Mouse (Mus musculus) hindbrain, embryonic 11.5 days (tissue): ENCODE data around the gene Tmem159. TPM values are rescaled to one million over a fixed set of nuclear protein-coding genes. Genes with fewer than 3 reads are reported as not detected.

Experiments used
- ATAC-seq: fragments of 200-750 bp; cut with Nextera tagmentation; 2 replicates; pipeline ENCODE4 v1.8.0; 2017; ENCODE audit warnings: mild to moderate bottlenecking, moderate TSS enrichment, moderate library complexity; ENCODE audit not compliant: low FRiP score
- DNase-seq: peaks from one replicate; pipeline ENCODE4 v3.0.0-alpha.2; 2015; ENCODE audit warnings: low spot score
- H3K27ac ChIP-seq: fragments of 300-500 bp; sonication (generic); 2 replicates; pipeline ENCODE4 v1.5.1; 2014; ENCODE audit warnings: mild to moderate bottlenecking, low read depth, low read length
- H3K27me3 ChIP-seq: fragments of 300-500 bp; sonication (generic); 2 replicates; pipeline ENCODE4 v1.6.1; 2014; ENCODE audit warnings: mild to moderate bottlenecking, low read length, moderate library complexity, mixed read lengths; ENCODE audit not compliant: control insufficient read depth, insufficient read depth
- H3K36me3 ChIP-seq: fragments of 300-500 bp; sonication (generic); 2 replicates; pipeline ENCODE4 v1.6.1; 2014; ENCODE audit warnings: mild to moderate bottlenecking, low read length, moderate library complexity, mixed read lengths; ENCODE audit not compliant: control insufficient read depth, insufficient read depth
- H3K4me1 ChIP-seq: fragments of 300-500 bp; sonication (generic); replicated peaks from 2 replicates; pipeline ENCODE4 v1.6.1; 2014; ENCODE audit warnings: low read length, mixed read lengths; ENCODE audit not compliant: control insufficient read depth, insufficient read depth
- H3K4me2 ChIP-seq: fragments of 300-500 bp; sonication (generic); replicated peaks from 2 replicates; pipeline ENCODE4 v1.6.1; 2014; ENCODE audit warnings: mild to moderate bottlenecking, low read depth, low read length
- H3K4me3 ChIP-seq: fragments of 300-500 bp; sonication (generic); 2 replicates; pipeline ENCODE4 v1.5.1; 2014; ENCODE audit warnings: low read depth, low read length
- H3K9ac ChIP-seq: fragments of 300-500 bp; sonication (generic); 2 replicates; pipeline ENCODE4 v1.6.1; 2014; ENCODE audit warnings: low read depth, low read length
- H3K9me3 ChIP-seq: fragments of 300-500 bp; sonication (generic); 2 replicates; pipeline ENCODE4 v1.6.1; 2016; ENCODE audit warnings: low read length; ENCODE audit not compliant: control insufficient read depth
- WGBS: fragments of 180-500 bp; shearing (Covaris S2); extraction: QIAGEN DNeasy Blood & Tissue Kit; methylation state at CpG from one replicate; pipeline ENCODE4 v1.1.7; 2014; 5-methylcytosine and 5-hydroxymethylcytosine counted together
- polyA plus RNA-seq: library from polyadenylated mRNA; unstranded; fragments of >200 nt; fragmentation: Nextera tagmentation; extraction: Ambion mirVana; gene quantifications from 2 replicates; pipeline ENCODE4 v1.2.1, GENCODE M21; 2014

The Tmem159 gene
- polyA plus RNA-seq, 1 experiment from 2014 or later, result 22.2 TPM

DNA sequence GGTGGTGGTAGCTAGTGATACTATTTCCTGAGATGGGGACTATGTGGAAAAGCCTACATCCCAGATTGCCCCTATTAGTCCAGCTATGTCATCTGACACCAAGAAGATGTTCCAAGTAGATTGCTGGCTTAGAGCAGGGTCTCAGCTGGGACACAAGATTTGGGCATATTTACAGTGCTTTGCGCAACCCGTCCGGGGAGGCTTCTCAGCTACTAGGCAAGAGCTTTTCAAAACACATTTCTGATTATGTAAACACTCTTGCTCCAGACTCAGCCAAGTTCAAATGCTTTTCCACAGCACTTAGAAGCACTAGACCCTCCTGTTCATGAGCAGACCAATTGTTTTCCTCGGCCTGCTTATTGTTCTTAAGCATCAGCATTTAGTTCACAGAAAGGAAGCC lies 21.6 kb downstream of the Tmem159 start:
- ATAC-seq (no peak), DNase-seq (no peak)
- WGBS, result 90% methylated on average over 4 of the region's 4 CpGs
- Histone ChIP-seq H3K9me3 (no peaks in the 10 kb centered on the region), H3K4me1 (no peaks in the 10 kb centered on the region), H3K27me3 (no peaks in the 10 kb centered on the region), H3K4me2 (no peak overlapping the region), H3K36me3 (no peaks in the 10 kb centered on the region), H3K27ac (no peak overlapping the region), H3K9ac (no peak overlapping the region), H3K4me3 (no peak overlapping the region)

DNA sequence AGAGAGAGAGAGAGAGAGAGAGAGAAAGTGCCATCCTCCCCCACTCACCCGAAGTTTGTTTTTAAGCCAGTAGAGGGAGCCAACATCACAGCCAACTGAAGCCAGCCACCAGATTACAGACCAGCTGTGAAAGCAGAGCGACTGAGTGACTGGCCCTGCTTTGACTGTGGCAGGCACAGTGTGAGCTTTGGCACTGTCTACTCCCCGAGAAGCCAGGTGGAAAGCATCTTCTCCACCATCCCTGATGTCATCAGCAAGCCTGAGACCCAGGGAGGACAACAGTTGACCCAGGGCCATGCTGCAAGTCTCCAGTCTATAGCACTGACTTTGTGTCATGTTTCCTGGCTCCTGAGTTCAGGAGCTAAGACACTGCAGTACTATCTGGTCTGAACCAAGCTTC lies 22.7 kb downstream of the Tmem159 start:
- no peak overlapping the region for H3K27ac ChIP-seq
- WGBS, result 8% methylated on average over 3 of the region's 3 CpGs
- H3K9ac ChIP-seq, result no peak overlapping the region
- ATAC-seq, result peak; percentile 79
- DNase-seq, result peak; percentile 83
- no peaks in the 10 kb centered on the region for H3K4me1 ChIP-seq
- no peak overlapping the region for H3K4me3 ChIP-seq
- H3K27me3 ChIP-seq, result no peaks in the 10 kb centered on the region
- H3K9me3 ChIP-seq, result no peaks in the 10 kb centered on the region
- no peak overlapping the region for H3K4me2 ChIP-seq
- H3K36me3 ChIP-seq, result no peaks in the 10 kb centered on the region

DNA sequence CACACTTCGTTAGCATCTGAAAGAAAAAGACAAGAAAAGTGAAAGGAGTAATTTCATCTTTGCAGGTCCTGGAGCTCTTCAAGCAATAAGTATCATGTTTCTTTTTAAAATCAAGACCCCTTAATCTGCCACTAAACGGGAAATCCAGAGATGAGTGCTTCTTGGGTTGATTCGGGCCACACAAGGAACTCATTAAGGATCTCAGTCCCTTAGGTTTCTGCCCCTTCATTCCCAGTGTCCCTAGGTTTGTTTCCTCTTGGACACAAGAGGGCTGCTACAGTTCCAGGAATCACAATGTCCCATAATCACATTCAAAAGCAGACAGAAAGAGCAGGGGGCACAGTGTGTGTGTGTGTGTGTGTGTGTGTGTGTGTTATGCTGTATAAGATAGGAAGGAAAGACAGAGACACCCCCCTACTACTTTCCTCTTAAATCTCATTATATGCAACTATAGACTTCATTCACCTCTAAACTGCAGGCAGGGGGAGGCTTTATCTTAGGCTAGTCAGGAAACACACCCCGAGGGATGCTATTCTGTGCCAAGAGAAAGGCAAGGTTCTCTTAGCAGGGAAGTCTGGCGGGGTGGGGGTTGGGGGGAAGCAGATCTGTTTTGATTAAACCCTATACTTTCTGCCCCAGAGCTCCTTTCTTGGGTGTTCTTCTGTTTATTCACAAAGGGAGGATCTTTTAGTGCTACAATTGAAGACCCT lies 25.0 kb downstream of the Tmem159 start:
- 30% methylated on average over 5 of the region's 5 CpGs for WGBS

DNA sequence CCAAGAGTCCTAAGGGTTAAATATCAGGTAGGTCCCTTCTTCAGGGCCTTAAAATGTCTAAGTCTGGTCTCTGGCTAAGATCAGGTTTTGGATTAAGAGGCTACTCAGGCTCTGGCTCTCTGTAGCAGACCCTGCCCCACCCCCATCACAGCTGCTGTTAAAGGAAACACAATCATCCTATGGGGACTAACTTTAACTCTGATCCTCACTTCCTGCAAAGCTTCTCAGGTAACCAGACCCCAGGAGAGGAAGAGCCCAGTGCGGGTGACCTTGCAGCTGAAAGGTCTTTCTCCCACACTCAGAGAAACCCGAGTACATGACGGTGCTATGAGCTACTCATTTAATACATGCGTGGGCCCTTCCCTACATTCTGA lies 25.5 kb downstream of the Tmem159 start:
- H3K9me3 ChIP-seq, result no peaks in the 10 kb centered on the region
- no peak overlapping the region for H3K27ac ChIP-seq
- no peaks in the 10 kb centered on the region for H3K27me3 ChIP-seq
- H3K36me3 ChIP-seq, result no peaks in the 10 kb centered on the region
- H3K9ac ChIP-seq, result no peak overlapping the region
- peak; percentile 37 for DNase-seq
- H3K4me3 ChIP-seq, result no peak overlapping the region
- WGBS, result 41% methylated on average over 4 of the region's 4 CpGs
- H3K4me1 ChIP-seq, result no peaks in the 10 kb centered on the region
- ATAC-seq, result peak; percentile 31; the same call in 1 of the 2 replicates
- no peak overlapping the region for H3K4me2 ChIP-seq

More for the DNA sequence above, 25.0 kb downstream of the Tmem159 start:
- no peak overlapping the region for H3K4me3 ChIP-seq
- no peaks in the 10 kb centered on the region for H3K9me3 ChIP-seq
- H3K27me3 ChIP-seq, result no peaks in the 10 kb centered on the region
- no peak overlapping the region for H3K9ac ChIP-seq
- no peaks in the 10 kb centered on the region for H3K36me3 ChIP-seq
- ATAC-seq (no peak), DNase-seq (peak; percentile 12)
- H3K27ac ChIP-seq, result no peak overlapping the region
- H3K4me2 ChIP-seq, result no peak overlapping the region
- H3K4me1 ChIP-seq, result no peaks in the 10 kb centered on the region

DNA sequence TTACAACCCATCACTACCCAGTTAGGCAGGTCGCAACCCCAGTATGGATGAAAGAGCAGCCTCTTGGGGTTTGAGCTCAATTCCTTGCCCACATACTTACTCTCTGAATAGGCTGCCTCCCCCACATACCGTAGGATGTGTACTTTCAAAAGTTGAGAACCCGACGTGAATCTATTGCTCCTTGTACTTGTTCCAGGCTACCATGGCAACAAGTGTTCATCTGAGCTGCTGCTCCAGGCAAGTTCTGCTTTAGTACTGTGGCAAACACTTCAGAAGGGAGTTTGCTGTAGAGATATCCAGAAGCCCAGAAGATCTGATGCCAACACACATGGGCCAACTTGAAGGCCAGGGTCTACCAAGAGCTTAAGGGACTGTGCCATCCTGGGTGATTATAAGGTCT lies 26.8 kb downstream of the Tmem159 start:
- no peak overlapping the region for H3K4me3 ChIP-seq
- DNase-seq (no peak), ATAC-seq (no peak)
- H3K9ac ChIP-seq, result no peak overlapping the region
- no peak overlapping the region for H3K4me2 ChIP-seq
- no peaks in the 10 kb centered on the region for H3K9me3 ChIP-seq
- H3K36me3 ChIP-seq, result no peaks in the 10 kb centered on the region
- 81% methylated on average over 4 of the region's 4 CpGs for WGBS
- no peaks in the 10 kb centered on the region for H3K27me3 ChIP-seq
- H3K27ac ChIP-seq, result no peak overlapping the region
- no peaks in the 10 kb centered on the region for H3K4me1 ChIP-seq

DNA sequence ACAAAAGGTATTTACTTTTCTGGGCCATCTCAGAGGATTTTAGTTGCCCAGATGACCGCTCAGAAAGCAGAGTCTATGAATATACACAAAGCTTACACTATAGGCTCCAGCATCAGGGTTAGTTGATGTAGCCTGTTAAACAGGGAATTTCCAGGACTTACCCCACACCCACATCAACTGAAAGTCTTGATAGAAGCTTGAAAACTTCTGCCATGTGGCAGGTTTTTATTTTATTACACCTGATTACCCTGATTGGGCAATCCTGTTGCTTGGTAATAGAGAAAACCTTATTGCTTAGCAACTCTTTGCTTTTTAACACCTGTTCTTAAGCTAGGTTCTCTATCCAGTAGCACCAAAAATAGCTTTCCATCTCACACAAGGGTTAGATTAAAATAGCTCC lies 40.6 kb downstream of the Tmem159 start:
- no peak overlapping the region for H3K27ac ChIP-seq
- no peaks in the 10 kb centered on the region for H3K4me1 ChIP-seq
- DNase-seq (no peak), ATAC-seq (no peak)
- H3K9ac ChIP-seq, result no peak overlapping the region
- 90% methylated on average over 1 of the region's 1 CpGs for WGBS
- no peak overlapping the region for H3K4me2 ChIP-seq
- H3K9me3 ChIP-seq, result no peaks in the 10 kb centered on the region
- no peaks in the 10 kb centered on the region for H3K36me3 ChIP-seq
- H3K4me3 ChIP-seq, result no peak overlapping the region
- no peaks in the 10 kb centered on the region for H3K27me3 ChIP-seq

DNA sequence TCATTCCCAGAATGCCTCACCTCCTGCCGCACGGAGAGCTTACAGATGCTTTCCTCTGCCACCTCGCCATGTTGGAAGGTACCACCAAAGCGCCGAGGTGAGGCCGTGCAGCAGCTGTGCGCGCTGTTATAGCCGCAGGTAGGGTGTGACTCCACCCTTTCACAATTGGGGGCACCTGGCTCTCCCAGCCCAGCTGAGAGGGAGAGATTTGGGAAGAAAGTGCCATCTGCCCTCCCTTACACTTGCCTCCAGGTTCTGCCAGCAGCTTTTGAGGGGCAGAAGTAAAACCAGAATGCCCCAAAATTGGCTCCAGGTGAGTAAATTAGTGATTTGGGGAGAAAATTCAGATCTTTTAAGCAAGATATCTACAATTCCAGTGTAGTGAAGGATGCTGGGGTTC lies 43.0 kb downstream of the Tmem159 start, which contains the start of gene Zp2:
Gene Zp2, minus strand, starts transcription at position 101 of the 400 bp plus-strand sequence.
- H3K4me2 ChIP-seq, result no peak within 1 kb of the TSS
- H3K27me3 ChIP-seq, result no peaks in the 10 kb centered on the region
- H3K4me1 ChIP-seq, result no peaks in the 10 kb centered on the region
- WGBS, result 73% methylated on average over 9 of the region's 9 CpGs
- H3K27ac ChIP-seq, result no peak within 1 kb of the TSS
- H3K4me3 ChIP-seq, result no peak within 1 kb of the TSS
- ATAC-seq (no peak), DNase-seq (no peak)
- H3K9me3 ChIP-seq, result no peaks in the 10 kb centered on the region
- H3K36me3 ChIP-seq, result no peaks in the 10 kb centered on the region
- H3K9ac ChIP-seq, result no peak within 1 kb of the TSS

DNA sequence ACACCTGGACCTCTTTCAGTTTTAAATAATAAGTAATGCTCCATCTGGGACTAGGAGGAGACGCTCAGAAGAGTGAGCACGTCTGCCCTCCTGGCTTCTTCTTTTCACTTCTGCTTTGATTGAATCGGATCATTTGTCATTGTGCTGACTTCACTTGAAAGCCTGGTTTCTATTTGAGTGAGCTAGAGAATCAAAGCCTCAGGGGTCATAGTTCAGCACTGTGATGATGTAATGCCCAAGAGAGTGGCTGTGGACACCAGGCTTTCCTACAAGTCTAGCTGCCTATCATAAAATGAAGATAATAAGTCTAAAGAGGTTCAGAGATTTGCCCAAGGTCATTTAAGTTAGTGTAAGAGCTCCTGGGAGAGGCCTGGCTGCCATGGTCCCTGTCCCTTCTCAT lies 48.1 kb downstream of the Tmem159 start:
- H3K9me3 ChIP-seq, result no peaks in the 10 kb centered on the region
- H3K4me2 ChIP-seq, result no peak overlapping the region
- H3K4me1 ChIP-seq, result no peaks in the 10 kb centered on the region
- peak; percentile 35 for DNase-seq
- WGBS, result 10% methylated on average over 3 of the region's 3 CpGs
- no peaks in the 10 kb centered on the region for H3K36me3 ChIP-seq
- no peak for ATAC-seq
- no peak overlapping the region for H3K9ac ChIP-seq
- no peaks in the 10 kb centered on the region for H3K27me3 ChIP-seq
- H3K27ac ChIP-seq, result no peak overlapping the region
- H3K4me3 ChIP-seq, result no peak overlapping the region

DNA sequence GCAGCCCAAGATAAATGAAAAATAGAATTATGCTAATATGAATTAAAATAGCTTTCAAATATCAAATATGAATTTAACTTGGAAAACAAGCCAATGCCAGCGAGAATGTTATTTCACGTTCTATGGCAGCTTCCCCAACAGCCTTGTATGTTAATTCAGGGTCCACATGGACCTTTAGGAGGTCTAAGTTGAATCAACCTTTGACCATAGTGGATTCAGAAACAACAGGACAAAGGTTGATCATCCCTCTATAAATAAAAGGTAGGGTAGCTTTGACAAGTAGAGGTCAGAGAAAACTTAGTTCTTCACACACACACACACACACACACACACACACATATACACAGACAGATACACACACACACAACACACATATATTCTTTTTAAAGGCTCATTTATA lies 48.7 kb downstream of the Tmem159 start:
- no peak overlapping the region for H3K4me3 ChIP-seq
- no peaks in the 10 kb centered on the region for H3K4me1 ChIP-seq
- H3K4me2 ChIP-seq, result no peak overlapping the region
- H3K9me3 ChIP-seq, result no peaks in the 10 kb centered on the region
- ATAC-seq (no peak), DNase-seq (no peak)
- H3K27ac ChIP-seq, result no peak overlapping the region
- WGBS, result 72% methylated on average over 2 of the region's 2 CpGs
- H3K36me3 ChIP-seq, result no peaks in the 10 kb centered on the region
- H3K9ac ChIP-seq, result no peak overlapping the region
- H3K27me3 ChIP-seq, result no peaks in the 10 kb centered on the region
